In genomic region chr5:5342410-5343137, GRCm38 (mm10) we compare ENCODE assay signal across 7 mouse cellular contexts.
DNase-seq lines count a peak whose midpoint lies in the region; ATAC-seq and TF ChIP-seq lines count a peak whose summit lies in the region.

No protein-coding gene starts in this region.

- ATAC-seq in intestine, embryonic 15.5 days = peak; percentile 88
- ATAC-seq in limb, embryonic 12.5 days (ENCODE audit: insufficient number of reproducible peaks, insufficient read depth, low FRiP score, low TSS enrichment, low read depth) = peak; percentile 64; the same call in 1 of the 2 replicates
- ATAC-seq in midbrain, postnatal 0 days (ENCODE audit: low FRiP score) = peak; percentile 75

- H3K9me3 ChIP-seq in intestine, embryonic 15.5 days = no peaks in the 10 kb centered on the region
- no peaks in the 10 kb centered on the region; the same call in 1 of the 2 replicates for H3K9me3 ChIP-seq in limb, embryonic 12.5 days
- no peaks in the 10 kb centered on the region for H3K9me3 ChIP-seq in midbrain, postnatal 0 days (ENCODE audit: low read length)

- peaks cover 6% of the 10 kb centered on the region for H3K4me1 ChIP-seq in brown adipose tissue, adult 24 weeks (ENCODE audit: control insufficient read depth, insufficient read depth, insufficient read length, low read length)
- peaks cover 11% of the 10 kb centered on the region for H3K4me1 ChIP-seq in intestine, embryonic 15.5 days (replicated peaks)
- peaks cover 28% of the 10 kb centered on the region for H3K4me1 ChIP-seq in limb, embryonic 12.5 days (replicated peaks)
- H3K4me1 ChIP-seq in midbrain, postnatal 0 days (ENCODE audit: insufficient read depth, low read length) = peaks cover 10% of the 10 kb centered on the region; the same call in 1 of the 2 replicates

- peak; percentile 52 for DNase-seq in embryo, embryonic 9.5 days (ENCODE audit: extremely low spot score)
- peak; percentile 26 to 31 for DNase-seq in gastrocnemius, postnatal 36 days
- peak; percentile 95 for DNase-seq in midbrain, postnatal 0 days (ENCODE audit: low spot score)
- DNase-seq in c-Kit-positive CD71-positive TER-119-positive erythroid progenitor cells, embryonic 14.5 days (ENCODE audit: low spot score) = no peak

- H3K27ac ChIP-seq in brown adipose tissue, adult 24 weeks (replicated peaks; ENCODE audit: low read depth, low read length) = peak overlapping the region; percentile 77
- H3K27ac ChIP-seq in intestine, embryonic 15.5 days = peak overlapping the region; percentile 68
- peak overlapping the region; percentile 77 for H3K27ac ChIP-seq in limb, embryonic 12.5 days
- peak overlapping the region; percentile 38; the same call in 1 of the 2 replicates for H3K27ac ChIP-seq in midbrain, postnatal 0 days (ENCODE audit: low read depth, low read length)

- TF ChIP-seq CTCF in midbrain, postnatal 0 days (IDR thresholded peaks at IDR 0.05) = 0 out of 2 replicates have a peak, but pooled peaks have one; percentile 5

- H3K4me2 ChIP-seq in intestine, embryonic 15.5 days (replicated peaks) = peak overlapping the region; percentile 10; the same call in 1 of the 2 replicates
- no peak overlapping the region for H3K4me2 ChIP-seq in limb, embryonic 12.5 days
- peak overlapping the region; percentile 6; the same call in 1 of the 2 replicates for H3K4me2 ChIP-seq in midbrain, postnatal 0 days (ENCODE audit: low read depth, low read length, poor library complexity, severe bottlenecking)

- no peaks in the 10 kb centered on the region for H3K36me3 ChIP-seq in intestine, embryonic 15.5 days
- H3K36me3 ChIP-seq in limb, embryonic 12.5 days = no peaks in the 10 kb centered on the region
- H3K36me3 ChIP-seq in midbrain, postnatal 0 days (ENCODE audit: insufficient read depth, low read length) = no peaks in the 10 kb centered on the region

- no peak overlapping the region for H3K4me3 ChIP-seq in brown adipose tissue, adult 24 weeks (ENCODE audit: insufficient read depth, low read depth, low read length)
- no peak overlapping the region for H3K4me3 ChIP-seq in intestine, embryonic 15.5 days (replicated peaks)
- no peak overlapping the region for H3K4me3 ChIP-seq in limb, embryonic 12.5 days (replicated peaks)
- H3K4me3 ChIP-seq in midbrain, postnatal 0 days (ENCODE audit: low read depth, low read length) = no peak overlapping the region

- no peaks in the 10 kb centered on the region for H3K27me3 ChIP-seq in intestine, embryonic 15.5 days (replicated peaks)
- H3K27me3 ChIP-seq in limb, embryonic 12.5 days = no peaks in the 10 kb centered on the region
- H3K27me3 ChIP-seq in midbrain, postnatal 0 days (ENCODE audit: insufficient read depth, low read length) = no peaks in the 10 kb centered on the region

- H3K9ac ChIP-seq in intestine, embryonic 15.5 days = no peak overlapping the region
- H3K9ac ChIP-seq in limb, embryonic 12.5 days (replicated peaks) = no peak overlapping the region
- no peak overlapping the region; the same call in 1 of the 2 replicates for H3K9ac ChIP-seq in midbrain, postnatal 0 days (replicated peaks; ENCODE audit: low read length, poor library complexity, severe bottlenecking)

- WGBS in intestine, embryonic 15.5 days = 25% methylated on average over 11 of the region's 11 CpGs
- WGBS in limb, embryonic 12.5 days = 63% methylated on average over 11 of the region's 11 CpGs
- WGBS in midbrain, postnatal 0 days = 30% methylated on average over 11 of the region's 11 CpGs

- intact Hi-C loops in gastrocnemius, postnatal 36 days (cut with DNase I) = no loop called here
